Mouse (Mus musculus): ENCODE measurements around the gene Ptprs.

GRCm38 (mm10) chr17:56522744-56523143 is 46.5 kb upstream of the Ptprs start:
- TF ChIP-seq CTCF (IDR thresholded peaks at IDR 0.05; ENCODE audit: extremely low read depth, insufficient read depth, low read length) (no peak), POLR2A (IDR thresholded peaks at IDR 0.05; ENCODE audit: extremely low read depth, insufficient read depth, low read length) (no peak)

Data from cortical plate, adult 2 months (tissue).